In genomic region chr19:46454126-46454880, GRCm38 (mm10) we compare ENCODE assay signal across 9 mouse cellular contexts. TPM values are rescaled to one million over a fixed set of nuclear protein-coding genes. Genes with fewer than 3 reads are reported as not detected.
DNase-seq lines count a peak whose midpoint lies in the region; ATAC-seq and TF ChIP-seq lines count a peak whose summit lies in the region.
"Had no signal": no experiment of that assay in that cellular context is flagged by ENCODE, and none has a peak within 500 bp of the region (broad histone marks: within the 10 kb centered on the region; RNA-seq: fewer than 3 reads in every experiment).

No protein-coding gene starts in this region.

- peaks cover 63% of the 10 kb centered on the region; the same call in 1 of the 2 replicates for H3K36me3 ChIP-seq in lung, embryonic 14.5 days (ENCODE audit: insufficient read depth)
- H3K36me3 ChIP-seq in heart, postnatal 0 days (replicated peaks; ENCODE audit: control insufficient read depth, insufficient read depth, low read length), result 0 out of 2 replicates have a peak, but pooled peaks cover 6% of the 10 kb centered on the region
- no peaks in the 10 kb centered on the region for H3K36me3 ChIP-seq in liver, adult 2 months (ENCODE audit: control insufficient read depth, insufficient read depth, low read length)
- H3K36me3 ChIP-seq in small intestine, adult 2 months (ENCODE audit: control insufficient read depth, insufficient read depth, low read length), result no peaks in the 10 kb centered on the region; the same call in 1 of the 2 replicates

- no peaks in the 10 kb centered on the region for H3K27me3 ChIP-seq in lung, embryonic 14.5 days (ENCODE audit: insufficient read depth, low read length)
- no peaks in the 10 kb centered on the region for H3K27me3 ChIP-seq in heart, postnatal 0 days (ENCODE audit: control insufficient read depth, insufficient read depth, low read length)
- H3K27me3 ChIP-seq in liver, adult 2 months (ENCODE audit: control insufficient read depth, insufficient read depth, low read length), result no peaks in the 10 kb centered on the region
- no peaks in the 10 kb centered on the region for H3K27me3 ChIP-seq in small intestine, adult 2 months (ENCODE audit: control insufficient read depth, insufficient read depth, low read length)

- no peaks in the 10 kb centered on the region for H3K9me3 ChIP-seq in lung, embryonic 14.5 days (ENCODE audit: low read depth, low read length)
- H3K9me3 ChIP-seq in heart, postnatal 0 days (replicated peaks; ENCODE audit: control insufficient read depth, low read length), result no peaks in the 10 kb centered on the region

- no peak for TF ChIP-seq POLR2A in liver, adult 2 months (IDR thresholded peaks at IDR 0.05; ENCODE audit: extremely low read depth, insufficient read depth, low read length)
- TF ChIP-seq POLR2A in small intestine, adult 2 months (IDR thresholded peaks at IDR 0.05; ENCODE audit: low read depth, low read length), result no peak

- peak; percentile 51 for DNase-seq in lung, embryonic 14.5 days
- DNase-seq in lung, adult 18-20 months, result no peak
- no peak for DNase-seq in heart, postnatal 0 days (ENCODE audit: low spot score)
- no peak for DNase-seq in liver, adult 2 months (ENCODE audit: extremely low read depth, low read depth, low spot score)
- DNase-seq in frontal cortex, postnatal 25 days (ENCODE audit: low spot score in 2 of 2), result no peak
- DNase-seq in embryo, embryonic 10 days (ENCODE audit: low spot score), result no peak
- DNase-seq: right cerebral cortex, adult 18-20 months had no signal

- no peak for TF ChIP-seq CTCF in lung, embryonic 14.5 days (IDR thresholded peaks at IDR 0.05; ENCODE audit: low read depth)
- peak; percentile 4; the same call in 1 of the 2 replicates for TF ChIP-seq CTCF in heart, postnatal 0 days (IDR thresholded peaks at IDR 0.05; ENCODE audit: low read depth)
- TF ChIP-seq CTCF in liver, adult 2 months (IDR thresholded peaks at IDR 0.05; ENCODE audit: low read depth, low read length), result no peak
- no peak for TF ChIP-seq CTCF in small intestine, adult 2 months (IDR thresholded peaks at IDR 0.05; ENCODE audit: extremely low read depth, insufficient read length, insufficient replicate concordance, low read depth, low read length)

- peaks cover 28% of the 10 kb centered on the region for H3K4me1 ChIP-seq in lung, embryonic 14.5 days (ENCODE audit: insufficient read depth)
- H3K4me1 ChIP-seq in heart, postnatal 0 days (ENCODE audit: control insufficient read depth, insufficient read depth), result peaks cover 58% of the 10 kb centered on the region
- H3K4me1 ChIP-seq in liver, adult 2 months (ENCODE audit: control insufficient read depth, insufficient read depth, low read length), result peaks cover 45% of the 10 kb centered on the region
- peaks cover 43% of the 10 kb centered on the region for H3K4me1 ChIP-seq in small intestine, adult 2 months (ENCODE audit: control insufficient read depth, insufficient read depth, insufficient read length, low read length)

- 19% methylated on average over 20 of the region's 20 CpGs for WGBS in lung, embryonic 14.5 days
- 27% methylated on average over 20 of the region's 20 CpGs for WGBS in heart, postnatal 0 days
- 46% methylated on average over 20 of the region's 20 CpGs for WGBS in liver, adult 2 months
- WGBS in small intestine, adult 2 months, result 63% methylated on average over 20 of the region's 20 CpGs

- peak overlapping the region; percentile 31 for H3K4me2 ChIP-seq in lung, embryonic 14.5 days
- H3K4me2 ChIP-seq in heart, postnatal 0 days (ENCODE audit: low read depth, low read length), result peak overlapping the region; percentile 0; the same call in 1 of the 2 replicates

- peak overlapping the region; percentile 92 for H3K27ac ChIP-seq in lung, embryonic 14.5 days (ENCODE audit: low read depth)
- H3K27ac ChIP-seq in heart, postnatal 0 days (ENCODE audit: low read depth), result peak overlapping the region; percentile 92
- H3K27ac ChIP-seq in liver, adult 2 months (replicated peaks; ENCODE audit: insufficient read depth, low read depth, low read length), result peak overlapping the region; percentile 70
- peak overlapping the region; percentile 91 for H3K27ac ChIP-seq in small intestine, adult 2 months (ENCODE audit: insufficient read depth, low read depth, low read length)

- ATAC-seq in lung, embryonic 14.5 days (ENCODE audit: insufficient read depth), result peak; percentile 36
- ATAC-seq in heart, postnatal 0 days (ENCODE audit: insufficient read depth, low read depth), result 0 out of 2 replicates have a peak, but pooled peaks have one; percentile 16
- no peak for ATAC-seq in erythroid progenitor cell, adult 5-6 weeks (replicated peaks; ENCODE audit: low FRiP score, poor library complexity, severe bottlenecking)

- no peak overlapping the region for H3K4me3 ChIP-seq in lung, embryonic 14.5 days (ENCODE audit: low read depth, low read length)
- no peak overlapping the region for H3K4me3 ChIP-seq in heart, postnatal 0 days (ENCODE audit: low read depth, low read length)
- no peak overlapping the region for H3K4me3 ChIP-seq in liver, adult 2 months (ENCODE audit: insufficient read depth, low read depth, low read length)
- H3K4me3 ChIP-seq in small intestine, adult 2 months (ENCODE audit: low read depth, low read length), result no peak overlapping the region

- TF ChIP-seq EP300 in heart, postnatal 0 days (IDR thresholded peaks at IDR 0.05; ENCODE audit: low read depth), result no peak

- H3K9ac ChIP-seq in lung, embryonic 14.5 days, result peak overlapping the region; percentile 21
- peak overlapping the region; percentile 35; the same call in 1 of the 2 replicates for H3K9ac ChIP-seq in heart, postnatal 0 days (replicated peaks; ENCODE audit: low read depth, low read length)
- H3K9ac ChIP-seq in liver, adult 2 months (ENCODE audit: low read depth, low read length), result peak overlapping the region; percentile 5; the same call in 1 of the 2 replicates

- H3K79me2 ChIP-seq in liver, adult 2 months (ENCODE audit: control insufficient read depth, insufficient read depth, low read length), result no peaks in the 10 kb centered on the region

RNA-seq across cellular contexts. Expression of gene Trim8, which starts 47.2 kb away (rescaled TPM):
- polyA plus RNA-seq in lung, embryonic 14.5 days (2014; fragmentation: Nextera tagmentation; extraction: Ambion mirVana), result 28.3 and 31.0 TPM in 2 replicates
- 35.9 and 48.3 TPM in 2 replicates for total RNA-seq in heart, postnatal 0 days (2014; rRNA removed; ENCODE audit: low replicate concordance)
- polyA plus RNA-seq in heart, postnatal 0 days (2015; fragmentation: Nextera tagmentation; extraction: Ambion mirVana), result 14.3 and 14.6 TPM in 2 replicates
- 7.3 and 9.9 TPM in 2 replicates for total RNA-seq in liver, adult 2 months (2014; rRNA removed)
- polyA plus RNA-seq in liver, adult 2 months (2012; rRNA removed), result 17.7 and 20.0 TPM in 2 replicates
- 42.3 and 54.8 TPM in 2 replicates for polyA plus RNA-seq in small intestine, adult 2 months (2012; rRNA removed)
- total RNA-seq in erythroid progenitor cell, adult 5-6 weeks (2015; ENCODE audit: low replicate concordance), result 4.2 and 9.4 TPM in 2 replicates
- 5.5 and 7.7 TPM in 2 replicates for total RNA-seq in erythroid progenitor cell, adult 5-6 weeks (2017; ENCODE audit: low replicate concordance)

RNA-seq across cellular contexts. Expression of gene Sufu, which starts 57.6 kb away (rescaled TPM):
- polyA plus RNA-seq in lung, embryonic 14.5 days (2014; fragmentation: Nextera tagmentation; extraction: Ambion mirVana), result 41.3 and 47.5 TPM in 2 replicates
- total RNA-seq in heart, postnatal 0 days (2014; rRNA removed; ENCODE audit: low replicate concordance), result 10.4 and 11.0 TPM in 2 replicates
- 9.2 and 9.5 TPM in 2 replicates for polyA plus RNA-seq in heart, postnatal 0 days (2015; fragmentation: Nextera tagmentation; extraction: Ambion mirVana)
- 1.1 and 2.3 TPM in 2 replicates for total RNA-seq in liver, adult 2 months (2014; rRNA removed)
- polyA plus RNA-seq in liver, adult 2 months (2012; rRNA removed), result 2.8 and 3.2 TPM in 2 replicates
- polyA plus RNA-seq in small intestine, adult 2 months (2012; rRNA removed), result 5.8 and 9.4 TPM in 2 replicates
- 3.6 and 5.9 TPM in 2 replicates for total RNA-seq in erythroid progenitor cell, adult 5-6 weeks (2015; ENCODE audit: low replicate concordance)
- total RNA-seq in erythroid progenitor cell, adult 5-6 weeks (2017; ENCODE audit: low replicate concordance), result 2.4 and 4.8 TPM in 2 replicates

RNA-seq across cellular contexts. Expression of gene Actr1a, which starts 58.8 kb away (rescaled TPM):
- 148 and 149 TPM in 2 replicates for polyA plus RNA-seq in lung, embryonic 14.5 days (2014; fragmentation: Nextera tagmentation; extraction: Ambion mirVana)
- total RNA-seq in heart, postnatal 0 days (2014; rRNA removed; ENCODE audit: low replicate concordance), result 153 and 173 TPM in 2 replicates
- polyA plus RNA-seq in heart, postnatal 0 days (2015; fragmentation: Nextera tagmentation; extraction: Ambion mirVana), result 115 and 118 TPM in 2 replicates
- 29.7 and 32.5 TPM in 2 replicates for total RNA-seq in liver, adult 2 months (2014; rRNA removed)
- polyA plus RNA-seq in liver, adult 2 months (2012; rRNA removed), result 40.9 and 46.2 TPM in 2 replicates
- 37.7 and 78.0 TPM in 2 replicates for polyA plus RNA-seq in small intestine, adult 2 months (2012; rRNA removed)
- total RNA-seq in erythroid progenitor cell, adult 5-6 weeks (2015; ENCODE audit: low replicate concordance), result 66.7 and 75.0 TPM in 2 replicates
- total RNA-seq in erythroid progenitor cell, adult 5-6 weeks (2017; ENCODE audit: low replicate concordance), result 82.9 and 94.7 TPM in 2 replicates
